Mouse (Mus musculus): ENCODE results near the gene Trappc2.

GRCm38 (mm10) chrX:166454331-166454730 lies 14.0 kb downstream of the Trappc2 start:
- TF ChIP-seq CTCF (IDR thresholded peaks at IDR 0.05; ENCODE audit: low read depth) (no peak), EP300 (IDR thresholded peaks at IDR 0.05; ENCODE audit: low read depth) (no peak)

All from heart, postnatal 0 days (tissue).